Mouse (Mus musculus) liver, adult 2 months (tissue): ENCODE results near the gene Mgat4e.

Experiments used
- CTCF ChIP-seq: fragments of 200-500 bp; IDR thresholded peaks from 2 replicates; pipeline ENCODE4 v1.5.1; 2011; ENCODE audit warnings: low read depth, low read length, control low read depth
- POLR2A ChIP-seq: fragments of 200-500 bp; IDR thresholded peaks from 2 replicates; pipeline ENCODE4 v1.6.1; 2011; ENCODE audit warnings: low read length, control low read depth; ENCODE audit not compliant: insufficient read depth; ENCODE audit errors: extremely low read depth

DNA sequence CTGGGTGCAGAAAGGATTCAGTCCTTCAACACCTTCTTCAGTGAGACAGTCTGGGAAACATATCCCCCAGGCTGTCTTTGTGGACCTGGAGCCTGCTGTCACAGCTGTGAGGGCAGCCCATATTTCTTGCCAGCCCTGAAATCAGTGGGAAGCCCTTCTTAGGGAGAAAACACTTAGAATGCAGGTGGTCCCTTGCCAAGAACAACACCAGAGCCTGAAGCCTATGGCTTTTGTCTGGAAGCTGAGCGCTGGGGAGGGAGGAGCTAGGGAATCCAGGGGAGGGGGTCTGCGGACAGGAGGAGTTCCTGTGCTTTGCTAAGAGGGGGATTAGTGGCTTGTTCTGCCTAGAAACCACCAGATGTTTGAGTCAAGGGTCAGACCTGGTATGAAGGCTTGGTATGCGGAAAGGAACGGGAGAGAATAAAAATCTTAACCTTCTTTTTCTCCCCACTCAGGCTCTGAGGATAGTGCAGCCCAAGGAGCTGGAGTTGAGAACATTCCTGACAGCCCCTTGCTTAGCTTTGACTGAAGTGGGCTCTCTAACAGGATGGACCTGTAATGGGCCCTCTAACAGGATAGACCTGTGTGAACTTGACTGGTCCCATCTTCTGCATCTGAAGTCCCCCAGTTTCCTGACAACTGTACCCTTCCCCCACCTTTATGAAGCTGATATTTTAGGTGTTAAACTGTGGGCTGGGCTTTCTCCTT, 32.8 kb downstream of the Mgat4e start:
- TF ChIP-seq CTCF (no peak), POLR2A (no peak)
